Mouse (Mus musculus) CH12.LX (cell line): Measurements from ENCODE around the gene Il34. TPM values are rescaled to one million over a fixed set of nuclear protein-coding genes. Genes with fewer than 3 reads are reported as not detected.

Experiments
- DNase-seq: peaks from one replicate; pipeline ENCODE4 v3.0.0-alpha.2; 2013; ENCODE audit errors: extremely low read depth
- H3K27ac ChIP-seq: 2 replicates; pipeline ENCODE4 v1.5.1; 2012; ENCODE audit warnings: low read depth, mild to moderate bottlenecking, control low read depth, moderate library complexity; ENCODE audit not compliant: insufficient read depth
- H3K27me3 ChIP-seq: replicated peaks from 2 replicates; pipeline ENCODE3; 2012; ENCODE audit warnings: inconsistent platforms
- H3K36me3 ChIP-seq, 2 experiments: replicated peaks in 1 of 2; 2 replicates each; pipeline versions ENCODE3 to v1.6.1; 2012; ENCODE audit warnings: inconsistent platforms in 1 of 2, low read length in 1 of 2, mild to moderate bottlenecking in 1 of 2, mixed read lengths in 1 of 2, moderate library complexity in 1 of 2; ENCODE audit not compliant: control insufficient read depth in 1 of 2, insufficient read depth in 1 of 2
- H3K4me1 ChIP-seq, 2 experiments: 2 replicates each; pipeline ENCODE4 v1.6.1; 2012; ENCODE audit warnings: inconsistent platforms in 1 of 2, moderate library complexity in 1 of 2; ENCODE audit not compliant: insufficient read depth in 2 of 2, control insufficient read depth in 1 of 2
- H3K4me2 ChIP-seq: 2 replicates; pipeline ENCODE4 v1.6.1; 2012; ENCODE audit warnings: low read depth, mild to moderate bottlenecking, control low read depth; ENCODE audit not compliant: poor library complexity, insufficient read depth, severe bottlenecking
- H3K4me3 ChIP-seq, 3 experiments: fragments of 150-350 bp in 1 of 3; sonication (generic) in 1 of 3; replicated peaks in 1 of 3; 2 replicates each; pipeline versions ENCODE3 to v1.5.1; 2011 to 2012; ENCODE audit warnings: low read depth in 2 of 3, low read length in 2 of 3, mild to moderate bottlenecking in 2 of 3, moderate library complexity in 2 of 3, control low read depth in 1 of 3, improper control_type of control experiment in 1 of 3, inconsistent platforms in 1 of 3, mixed read lengths in 1 of 3; ENCODE audit not compliant: poor library complexity in 1 of 3
- H3K79me2 ChIP-seq: replicated peaks from 2 replicates; pipeline ENCODE4 v1.6.1; 2012; ENCODE audit warnings: mild to moderate bottlenecking, moderate library complexity; ENCODE audit not compliant: control insufficient read depth, poor library complexity, insufficient read depth, severe bottlenecking; ENCODE audit errors: extremely low read depth
- H3K9ac ChIP-seq: 2 replicates; pipeline ENCODE4 v1.6.1; 2012; ENCODE audit warnings: low read depth, mild to moderate bottlenecking, control low read depth, moderate library complexity; ENCODE audit not compliant: insufficient read depth
- H3K9me3 ChIP-seq: replicated peaks from 2 replicates; pipeline ENCODE3; 2012; ENCODE audit warnings: low read length, inconsistent platforms, mixed read lengths
- CHD2 ChIP-seq: IDR thresholded peaks from 2 replicates; pipeline ENCODE4 v1.6.1; 2011; ENCODE audit warnings: low read length, improper control_type of control experiment
- ELF1 ChIP-seq: IDR thresholded peaks from 2 replicates; pipeline ENCODE4 v1.6.1; 2014; ENCODE audit warnings: low read depth, mild to moderate bottlenecking, inconsistent platforms, low read length, improper control_type of control experiment
- ETS1 ChIP-seq: conservative IDR thresholded peaks from 2 replicates; pipeline ENCODE4 v1.6.1; 2012; ENCODE audit warnings: low read depth, mild to moderate bottlenecking, inconsistent platforms, low read length, improper control_type of control experiment, moderate library complexity
- JUN ChIP-seq: IDR thresholded peaks from 2 replicates; pipeline ENCODE4 v1.6.1; 2011; ENCODE audit warnings: low read depth, mild to moderate bottlenecking, low read length, improper control_type of control experiment, moderate library complexity; ENCODE audit not compliant: insufficient read depth
- JUND ChIP-seq: conservative IDR thresholded peaks from 2 replicates; pipeline ENCODE4 v1.6.1; 2011; ENCODE audit warnings: low read depth, low read length, improper control_type of control experiment
- MAX ChIP-seq: IDR thresholded peaks from 2 replicates; pipeline ENCODE4 v1.6.1; 2011; ENCODE audit warnings: low read length, improper control_type of control experiment
- MEF2A ChIP-seq: IDR thresholded peaks from 2 replicates; pipeline ENCODE4 v1.6.1; 2014; ENCODE audit warnings: low read depth, mild to moderate bottlenecking, inconsistent platforms, low read length, improper control_type of control experiment, borderline replicate concordance
- MXI1 ChIP-seq: IDR thresholded peaks from 2 replicates; pipeline ENCODE4 v1.6.1; 2011; ENCODE audit warnings: mild to moderate bottlenecking, low read depth, low read length, improper control_type of control experiment
- NRF1 ChIP-seq: IDR thresholded peaks from 2 replicates; pipeline ENCODE4 v1.6.1; 2014; ENCODE audit warnings: low read depth, mild to moderate bottlenecking, inconsistent platforms, low read length, improper control_type of control experiment, moderate library complexity
- POLR2AphosphoS2 ChIP-seq: IDR thresholded peaks from 2 replicates; pipeline ENCODE4 v1.6.1; 2011; ENCODE audit warnings: low read depth, low read length, improper control_type of control experiment
- SIN3A ChIP-seq: IDR thresholded peaks from 2 replicates; pipeline ENCODE4 v1.6.1; 2012; ENCODE audit warnings: low read length, improper control_type of control experiment, inconsistent platforms
- SMC3 ChIP-seq: IDR thresholded peaks from 2 replicates; pipeline ENCODE4 v1.6.1; 2011; ENCODE audit warnings: low read depth, low read length, improper control_type of control experiment
- TBP ChIP-seq: conservative IDR thresholded peaks from 2 replicates; pipeline ENCODE4 v1.6.1; 2011; ENCODE audit warnings: low read depth, low read length, improper control_type of control experiment
- TCF12 ChIP-seq: IDR thresholded peaks from 2 replicates; pipeline ENCODE4 v1.6.1; 2014; ENCODE audit warnings: low read depth, mild to moderate bottlenecking, inconsistent platforms, low read length, improper control_type of control experiment
- UBTF ChIP-seq: IDR thresholded peaks from 2 replicates; pipeline ENCODE4 v1.6.1; 2012; ENCODE audit warnings: low read depth, mild to moderate bottlenecking, inconsistent platforms, low read length, improper control_type of control experiment, moderate library complexity
- USF1 ChIP-seq: IDR thresholded peaks from 2 replicates; pipeline ENCODE4 v1.6.1; 2014; ENCODE audit warnings: low read depth, mild to moderate bottlenecking, inconsistent platforms, low read length, improper control_type of control experiment
- USF2 ChIP-seq: conservative IDR thresholded peaks from 2 replicates; pipeline ENCODE4 v1.6.1; 2011; ENCODE audit warnings: low read depth, low read length, improper control_type of control experiment
- ZC3H11A ChIP-seq: IDR thresholded peaks from 2 replicates; pipeline ENCODE4 v1.6.1; 2012; ENCODE audit warnings: low read depth, mild to moderate bottlenecking, inconsistent platforms, low read length, improper control_type of control experiment
- ZKSCAN1 ChIP-seq: IDR thresholded peaks from 2 replicates; pipeline ENCODE4 v1.6.1; 2012; ENCODE audit warnings: low read depth, inconsistent platforms, low read length, improper control_type of control experiment, borderline replicate concordance
- ZMIZ1 ChIP-seq: IDR thresholded peaks from 2 replicates; pipeline ENCODE4 v1.6.1; 2012; ENCODE audit warnings: low read depth, mild to moderate bottlenecking, inconsistent platforms, low read length, improper control_type of control experiment
- ZNF384 ChIP-seq: IDR thresholded peaks from 2 replicates; pipeline ENCODE4 v1.6.1; 2012; ENCODE audit warnings: low read depth, low read length, improper control_type of control experiment, inconsistent platforms
- dilution Hi-C: fragments of 300-500 bp; cut with MboI; formaldehyde crosslinking; loops from 2 replicates; pipeline ENCODE4 v1.14.3; 2020; ENCODE audit warnings: low sequenced_read_pairs; ENCODE audit not compliant: extremely low pct_unique_long_range_greater_than_20kb, extremely low pct_ligation_motif_present
- in situ Hi-C: fragments of 300-500 bp; cut with MboI; formaldehyde crosslinking; loops from 3 replicates; pipeline ENCODE4 v1.14.3; 2019; ENCODE audit warnings: low sequenced_read_pairs, low pct_ligation_motif_present, low pct_unique_long_range_greater_than_20kb, mixed read lengths
- polyA plus RNA-seq: library from polyadenylated mRNA; unstranded; fragments of >175 nt; gene quantifications from 2 replicates; pipeline ENCODE4 v1.2.1, GENCODE M21; 2012; ENCODE audit warnings: low read depth; ENCODE audit not compliant: insufficient read length
- total RNA-seq, 2 experiments: library from RNA; depleted of rRNA; stranded (reverse); fragments of 300-350 nt in 1 of 2; fragments of >200 nt in 1 of 2; gene quantifications; 2 replicates each; pipeline ENCODE4 v1.2.3; 2012 to 2014

The Il34 gene
- total and polyA plus RNA-seq, 3 experiments, result 0.21 TPM; not detected in 2

DNA sequence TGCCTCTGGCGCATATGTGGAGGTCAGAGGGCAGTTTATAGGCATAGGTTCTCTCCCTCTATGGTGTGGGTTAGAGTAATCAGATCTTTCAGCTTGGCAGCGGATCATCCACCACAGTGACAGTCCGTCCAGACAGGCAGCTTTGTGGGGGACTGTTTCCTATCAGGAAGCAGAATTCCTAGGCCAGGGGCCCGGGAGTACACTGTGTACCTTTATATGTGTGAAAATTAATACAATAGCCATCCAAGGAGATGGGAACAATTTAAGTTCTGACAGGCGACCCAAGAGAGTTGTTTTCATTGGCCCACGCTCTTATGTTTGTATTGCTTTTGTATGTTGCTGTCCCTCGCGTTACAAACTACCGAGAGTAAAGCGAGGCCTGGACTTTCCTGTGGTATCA lies 14.6 kb downstream of the Il34 start:
- in situ Hi-C loops (no loop called here), dilution Hi-C loops (no loop called here)
- H3K9ac ChIP-seq, result no peak overlapping the region
- no peaks in the 10 kb centered on the region for H3K27me3 ChIP-seq
- H3K4me1 ChIP-seq, result peaks cover 0 to 3% of the 10 kb centered on the region in 2 experiments; a peak in 2 of 4 replicates
- TF ChIP-seq JUND (no peak), ZKSCAN1 (no peak), UBTF (no peak), TCF12 (no peak), CHD2 (no peak), JUN (no peak), MEF2A (no peak)
- H3K4me3 ChIP-seq, result no peak overlapping the region
- H3K36me3 ChIP-seq, result no peaks in the 10 kb centered on the region
- no peak overlapping the region for H3K4me2 ChIP-seq
- H3K79me2 ChIP-seq, result no peaks in the 10 kb centered on the region
- peaks cover 5% of the 10 kb centered on the region for H3K9me3 ChIP-seq
- DNase-seq, result no peak
- H3K27ac ChIP-seq, result no peak overlapping the region

DNA sequence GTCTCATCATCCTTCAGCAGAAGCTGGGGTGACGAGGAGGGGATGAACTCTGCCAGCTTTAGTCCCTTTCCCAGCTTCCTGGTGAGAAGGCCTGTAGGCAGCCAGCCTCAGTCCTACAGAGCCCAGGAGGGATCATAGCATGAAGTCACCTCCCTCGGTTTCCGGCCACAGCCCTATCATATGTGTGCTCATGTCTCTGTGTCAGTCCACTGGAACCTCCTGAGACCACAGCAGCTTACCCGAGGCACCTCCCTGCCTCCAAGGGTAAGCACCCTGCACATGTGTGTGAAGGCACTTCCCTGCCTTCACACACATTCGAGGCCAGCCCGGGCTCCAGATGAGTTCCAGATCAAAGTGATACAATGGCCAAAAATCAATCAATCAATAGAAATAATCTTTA lies 15.5 kb downstream of the Il34 start:
- H3K79me2 ChIP-seq, result no peaks in the 10 kb centered on the region
- dilution Hi-C loops (no loop called here), in situ Hi-C loops (no loop called here)
- no peaks in the 10 kb centered on the region for H3K36me3 ChIP-seq
- H3K4me2 ChIP-seq, result no peak overlapping the region
- H3K9ac ChIP-seq, result no peak overlapping the region
- no peaks in the 10 kb centered on the region for H3K27me3 ChIP-seq
- no peak for TF ChIP-seq NRF1
- TF ChIP-seq ELF1, result no peak
- no peak for TF ChIP-seq MEF2A
- no peak for TF ChIP-seq SIN3A
- no peak for TF ChIP-seq TBP
- TF ChIP-seq ZKSCAN1, result no peak
- TF ChIP-seq JUND, result no peak
- no peak for TF ChIP-seq CHD2
- no peak for TF ChIP-seq POLR2AphosphoS2
- no peak for TF ChIP-seq ZMIZ1
- no peak for TF ChIP-seq SMC3
- TF ChIP-seq ZNF384, result no peak
- no peak for TF ChIP-seq USF2
- no peak for TF ChIP-seq UBTF
- TF ChIP-seq MAX, result no peak
- no peak for TF ChIP-seq ZC3H11A
- TF ChIP-seq ETS1, result no peak
- no peak for TF ChIP-seq MXI1
- no peak for TF ChIP-seq USF1
- TF ChIP-seq JUN, result no peak
- H3K4me3 ChIP-seq, result no peak overlapping the region
- peaks cover 2% of the 10 kb centered on the region for H3K9me3 ChIP-seq
- DNase-seq, result no peak
- H3K4me1 ChIP-seq, result peaks cover 4 to 8% of the 10 kb centered on the region in 2 experiments
- no peak overlapping the region for H3K27ac ChIP-seq
